Mouse (Mus musculus): ENCODE measurements around the gene Gm3404. TPM values are rescaled to one million over a fixed set of nuclear protein-coding genes. Genes with fewer than 3 reads are reported as not detected.
"Not testable (repeated sequence)": the region's sequence is repeated elsewhere in the genome, so short reads cannot be mapped to it uniquely, and the experiment has no call there.

Gm3404 gene
- total RNA-seq (2017): not detected in 2 replicates

DNA sequence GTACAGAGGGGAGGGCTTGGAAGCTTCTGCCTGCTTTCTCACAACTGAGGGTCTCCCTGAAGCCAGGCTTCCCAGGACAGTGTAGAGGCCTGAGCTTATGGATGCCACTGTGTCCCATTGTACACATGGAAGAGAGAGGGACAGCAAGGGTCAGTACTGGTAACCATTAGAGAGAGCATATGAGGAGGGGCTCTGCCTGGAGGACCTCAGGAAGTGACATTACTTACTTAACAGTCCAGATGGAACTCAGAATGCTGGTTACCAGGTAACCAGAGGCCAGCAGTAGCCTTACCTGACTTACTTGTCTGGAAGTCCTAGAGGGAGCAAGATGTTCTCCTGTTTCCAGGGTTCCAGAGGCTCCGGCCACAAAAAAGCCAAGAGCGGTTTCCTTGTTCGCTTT lies at the start of gene Gm3404:
Gene Gm3404 (plus strand): TSS at position 301 of the 400 bp plus-strand sequence.
- not testable (repeated sequence) for ATAC-seq (replicated peaks in 1 of 2; ENCODE audit: insufficient read depth in 1 of 2, low FRiP score in 2 of 2, low TSS enrichment in 1 of 2, low read depth in 1 of 2, poor library complexity in 2 of 2, severe bottlenecking in 2 of 2)

DNA sequence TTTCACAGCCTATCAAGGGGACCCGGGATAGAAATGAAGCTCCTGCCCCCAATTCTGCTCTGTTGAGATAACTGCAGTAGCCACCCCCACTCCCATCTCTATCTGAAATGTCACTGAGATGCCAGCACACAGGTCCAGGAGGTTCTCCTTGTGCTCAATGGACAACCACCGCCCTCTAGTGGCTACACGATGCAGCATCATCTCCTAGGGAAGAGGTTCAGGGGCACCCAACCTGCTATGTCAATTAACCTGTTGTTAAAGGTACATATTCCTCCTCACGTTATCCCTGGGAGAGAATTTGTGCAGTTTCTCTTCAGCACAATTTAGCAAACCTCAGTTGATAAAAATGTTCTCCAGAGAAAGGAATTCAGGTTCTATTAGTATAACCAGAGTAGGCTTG lies 46.0 kb upstream of the Gm3404 start:
- not testable (repeated sequence) for ATAC-seq (replicated peaks in 1 of 2; ENCODE audit: insufficient read depth in 1 of 2, low FRiP score in 2 of 2, low TSS enrichment in 1 of 2, low read depth in 1 of 2, poor library complexity in 2 of 2, severe bottlenecking in 2 of 2)

DNA sequence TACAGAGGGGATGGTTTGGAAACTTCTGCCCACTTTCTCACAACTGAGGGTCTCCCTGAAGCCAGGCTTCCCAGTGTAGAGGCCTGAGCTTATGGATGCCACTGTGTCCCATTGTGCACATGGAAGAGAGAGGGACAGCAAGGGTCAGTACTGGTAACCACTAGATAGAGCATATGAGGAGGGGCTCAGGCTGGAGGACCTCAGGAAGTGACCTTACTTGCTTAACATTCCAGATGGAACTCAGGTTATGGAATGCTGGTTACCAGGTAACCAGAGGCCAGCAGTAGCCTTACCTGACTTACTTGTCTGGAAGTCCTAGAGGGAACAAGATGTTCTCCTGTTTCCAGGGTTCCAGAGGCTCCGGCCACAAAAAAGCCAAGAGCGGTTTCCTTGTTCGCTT lies 43.9 kb upstream of the Gm3404 start, which contains the start of gene Gm6408:
Gene Gm6408 (plus strand): TSS at position 301 of the 400 bp plus-strand sequence.
- not testable (repeated sequence) for ATAC-seq (replicated peaks in 1 of 2; ENCODE audit: insufficient read depth in 1 of 2, low FRiP score in 2 of 2, low TSS enrichment in 1 of 2, low read depth in 1 of 2, poor library complexity in 2 of 2, severe bottlenecking in 2 of 2)

GRCm38 (mm10) chr5:146488959-146489358 lies 36.6 kb upstream of the Gm3404 start:
- ATAC-seq (replicated peaks in 1 of 2; ENCODE audit: insufficient read depth in 1 of 2, low FRiP score in 2 of 2, low TSS enrichment in 1 of 2, low read depth in 1 of 2, poor library complexity in 2 of 2, severe bottlenecking in 2 of 2): not testable (repeated sequence)

DNA sequence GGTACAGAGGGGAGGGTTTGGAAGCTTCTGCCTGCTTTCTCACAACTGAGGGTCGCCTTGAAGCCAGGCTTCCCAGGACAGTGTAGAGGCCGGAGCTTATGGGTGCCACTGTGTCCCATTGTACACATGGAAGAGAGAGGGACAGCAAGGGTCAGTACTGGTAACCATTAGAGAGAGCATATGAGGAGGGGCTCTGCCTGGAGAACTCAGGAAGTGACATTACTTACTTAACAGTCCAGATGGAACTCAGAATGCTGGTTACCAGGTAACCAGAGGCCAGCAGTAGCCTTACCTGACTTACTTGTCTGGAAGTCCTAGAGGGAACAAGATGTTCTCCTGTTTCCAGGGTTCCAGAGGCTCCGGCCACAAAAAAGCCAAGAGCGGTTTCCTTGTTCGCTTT lies 34.5 kb upstream of the Gm3404 start, which contains the start of gene Gm6370:
Gene Gm6370 (plus strand): TSS at position 301 of the 400 bp plus-strand sequence.
- ATAC-seq (replicated peaks in 1 of 2; ENCODE audit: insufficient read depth in 1 of 2, low FRiP score in 2 of 2, low TSS enrichment in 1 of 2, low read depth in 1 of 2, poor library complexity in 2 of 2, severe bottlenecking in 2 of 2): not testable (repeated sequence)

DNA sequence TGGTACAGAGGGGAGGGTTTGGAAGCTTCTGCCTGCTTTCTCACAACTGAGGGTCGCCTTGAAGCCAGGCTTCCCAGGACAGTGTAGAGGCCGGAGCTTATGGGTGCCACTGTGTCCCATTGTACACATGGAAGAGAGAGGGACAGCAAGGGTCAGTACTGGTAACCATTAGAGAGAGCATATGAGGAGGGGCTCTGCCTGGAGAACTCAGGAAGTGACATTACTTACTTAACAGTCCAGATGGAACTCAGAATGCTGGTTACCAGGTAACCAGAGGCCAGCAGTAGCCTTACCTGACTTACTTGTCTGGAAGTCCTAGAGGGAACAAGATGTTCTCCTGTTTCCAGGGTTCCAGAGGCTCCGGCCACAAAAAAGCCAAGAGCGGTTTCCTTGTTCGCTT lies 23.5 kb upstream of the Gm3404 start, which contains the start of gene 4930449I24Rik:
Gene 4930449I24Rik (plus strand): TSS at position 301 of the 400 bp plus-strand sequence.
- ATAC-seq (replicated peaks in 1 of 2; ENCODE audit: insufficient read depth in 1 of 2, low FRiP score in 2 of 2, low TSS enrichment in 1 of 2, low read depth in 1 of 2, poor library complexity in 2 of 2, severe bottlenecking in 2 of 2): not testable (repeated sequence)

DNA sequence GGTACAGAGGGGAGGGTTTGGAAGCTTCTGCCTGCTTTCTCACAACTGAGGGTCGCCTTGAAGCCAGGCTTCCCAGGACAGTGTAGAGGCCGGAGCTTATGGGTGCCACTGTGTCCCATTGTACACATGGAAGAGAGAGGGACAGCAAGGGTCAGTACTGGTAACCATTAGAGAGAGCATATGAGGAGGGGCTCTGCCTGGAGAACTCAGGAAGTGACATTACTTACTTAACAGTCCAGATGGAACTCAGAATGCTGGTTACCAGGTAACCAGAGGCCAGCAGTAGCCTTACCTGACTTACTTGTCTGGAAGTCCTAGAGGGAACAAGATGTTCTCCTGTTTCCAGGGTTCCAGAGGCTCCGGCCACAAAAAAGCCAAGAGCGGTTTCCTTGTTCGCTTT lies 11.8 kb upstream of the Gm3404 start, which contains the start of gene Gm3402:
Gene Gm3402 (plus strand): TSS at position 301 of the 400 bp plus-strand sequence.
- not testable (repeated sequence) for ATAC-seq (replicated peaks in 1 of 2; ENCODE audit: insufficient read depth in 1 of 2, low FRiP score in 2 of 2, low TSS enrichment in 1 of 2, low read depth in 1 of 2, poor library complexity in 2 of 2, severe bottlenecking in 2 of 2)

GRCm38 (mm10) chr5:146537347-146537746 lies 11.7 kb downstream of the Gm3404 start, which contains the start of gene Gm3409:
Gm3409 (plus strand) TSS chr5:146537647.
- not testable (repeated sequence) for ATAC-seq (replicated peaks in 1 of 2; ENCODE audit: insufficient read depth in 1 of 2, low FRiP score in 2 of 2, low TSS enrichment in 1 of 2, low read depth in 1 of 2, poor library complexity in 2 of 2, severe bottlenecking in 2 of 2)

GRCm38 (mm10) chr5:146555836-146556235 lies 30.2 kb downstream of the Gm3404 start, which contains the start of gene Gm3415:
Gm3415 (plus strand) TSS chr5:146556136.
- not testable (repeated sequence) for ATAC-seq (replicated peaks in 1 of 2; ENCODE audit: insufficient read depth in 1 of 2, low FRiP score in 2 of 2, low TSS enrichment in 1 of 2, low read depth in 1 of 2, poor library complexity in 2 of 2, severe bottlenecking in 2 of 2)

- no peak for ATAC-seq (replicated peaks in 1 of 2; ENCODE audit: insufficient read depth in 1 of 2, low FRiP score in 2 of 2, low TSS enrichment in 1 of 2, low read depth in 1 of 2, poor library complexity in 2 of 2, severe bottlenecking in 2 of 2)
Measured at GRCm38 (mm10) chr5:146564259-146564658, 38.7 kb downstream of the Gm3404 start.

GRCm38 (mm10) chr5:146567054-146567453 lies 41.5 kb downstream of the Gm3404 start:
- ATAC-seq (replicated peaks in 1 of 2; ENCODE audit: insufficient read depth in 1 of 2, low FRiP score in 2 of 2, low TSS enrichment in 1 of 2, low read depth in 1 of 2, poor library complexity in 2 of 2, severe bottlenecking in 2 of 2): no peak

GRCm38 (mm10) chr5:146570179-146570578 lies 44.6 kb downstream of the Gm3404 start:
- not testable (repeated sequence) for ATAC-seq (replicated peaks in 1 of 2; ENCODE audit: insufficient read depth in 1 of 2, low FRiP score in 2 of 2, low TSS enrichment in 1 of 2, low read depth in 1 of 2, poor library complexity in 2 of 2, severe bottlenecking in 2 of 2)

GRCm38 (mm10) chr5:146571830-146572734 lies 46.5 kb downstream of the Gm3404 start:
- not testable (repeated sequence) for ATAC-seq (replicated peaks in 1 of 2; ENCODE audit: insufficient read depth in 1 of 2, low FRiP score in 2 of 2, low TSS enrichment in 1 of 2, low read depth in 1 of 2, poor library complexity in 2 of 2, severe bottlenecking in 2 of 2)

DNA sequence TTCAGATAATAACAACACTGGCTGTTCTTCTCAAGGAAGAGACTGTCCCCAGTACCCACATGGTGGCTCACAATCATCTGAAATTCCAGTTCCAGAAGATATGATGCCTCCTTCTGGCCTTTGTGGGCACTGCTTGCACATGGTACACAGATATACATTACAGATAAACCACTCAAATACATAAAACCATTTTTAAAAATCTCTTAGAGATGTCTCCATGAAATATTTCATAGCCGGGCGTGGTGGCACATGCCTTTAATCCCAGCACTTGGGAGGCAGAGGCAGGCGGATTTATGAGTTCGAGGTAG lies 47.1 kb downstream of the Gm3404 start:
- not testable (repeated sequence) for ATAC-seq (replicated peaks in 1 of 2; ENCODE audit: insufficient read depth in 1 of 2, low FRiP score in 2 of 2, low TSS enrichment in 1 of 2, low read depth in 1 of 2, poor library complexity in 2 of 2, severe bottlenecking in 2 of 2)

DNA sequence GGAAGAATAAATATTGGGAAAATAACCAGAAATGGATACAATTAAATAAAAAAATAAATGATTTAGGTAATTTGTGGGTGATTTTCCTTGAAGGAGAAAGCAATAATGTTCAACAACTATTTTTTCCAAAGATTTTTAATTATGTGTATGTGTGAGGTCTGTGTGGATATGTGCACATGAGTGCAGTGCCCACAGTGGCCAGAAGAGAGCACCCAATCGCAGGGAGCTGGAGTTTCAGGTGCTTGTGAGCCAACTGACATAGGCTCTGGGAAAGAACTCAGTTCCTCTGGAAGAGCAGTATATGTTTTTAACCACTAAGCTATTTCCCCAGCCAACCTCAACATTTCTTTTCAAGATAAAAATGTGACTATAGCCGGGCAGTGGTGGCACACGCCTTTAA lies 51.1 kb downstream of the Gm3404 start:
- no peak for ATAC-seq (replicated peaks in 1 of 2; ENCODE audit: insufficient read depth in 1 of 2, low FRiP score in 2 of 2, low TSS enrichment in 1 of 2, low read depth in 1 of 2, poor library complexity in 2 of 2, severe bottlenecking in 2 of 2)

All from hematopoietic stem cell, adult 5-6 weeks (primary cell).